Mouse (Mus musculus) cerebellum, postnatal 36 days (tissue): ENCODE measurements around the gene Gfpt2.
"Not testable (repeated sequence)": the region's sequence is repeated elsewhere in the genome, so short reads cannot be mapped to it uniquely, and the experiment has no call there.

ENCODE experiments used
- DNase-seq, 2 experiments: peaks; one replicate each; pipeline ENCODE4 v3.0.0; 2021 to 2022; ENCODE audit warnings: mixed read lengths in 2 of 2

Gene Gfpt2

DNA sequence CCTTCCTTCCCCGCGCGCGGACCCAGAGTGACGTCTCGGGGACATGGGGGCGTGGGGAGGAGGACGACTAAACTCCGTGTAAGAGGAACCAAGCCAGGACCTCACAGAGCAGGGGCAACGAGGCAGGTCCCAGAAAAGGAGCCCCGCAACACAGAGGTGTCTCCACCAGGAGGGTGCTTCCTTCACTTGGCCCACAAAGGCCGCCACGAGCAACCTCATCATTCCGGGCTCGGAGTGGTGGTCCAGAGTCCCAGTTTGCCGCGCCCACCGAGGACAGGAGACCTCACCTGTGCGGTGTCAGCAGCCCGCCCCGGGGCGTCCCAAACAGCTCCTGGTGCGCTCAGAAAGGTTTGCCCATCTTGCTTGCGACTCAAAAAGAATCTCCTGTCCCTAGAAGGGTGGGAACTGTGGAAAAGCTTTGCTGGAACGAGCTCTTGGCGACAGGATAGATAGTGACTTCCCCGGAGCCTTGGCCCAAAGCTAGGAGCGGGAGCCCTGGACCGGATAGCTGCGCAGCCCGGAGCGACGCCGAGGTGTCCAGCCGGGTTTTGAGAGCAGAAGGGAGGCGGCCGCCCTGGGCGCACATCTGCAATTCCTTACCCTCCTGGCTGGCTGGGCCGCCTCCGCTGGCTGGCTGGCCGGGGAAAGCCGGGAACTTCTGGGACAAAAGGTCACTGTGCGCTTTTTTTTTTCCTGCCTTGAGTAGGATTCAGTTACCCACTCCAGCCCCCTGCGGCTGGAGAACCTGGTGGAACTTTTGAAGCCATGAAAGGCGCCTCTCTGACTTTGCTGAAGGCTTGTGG, 565 bp downstream of the Gfpt2 start:
- DNase-seq = no peak

DNA sequence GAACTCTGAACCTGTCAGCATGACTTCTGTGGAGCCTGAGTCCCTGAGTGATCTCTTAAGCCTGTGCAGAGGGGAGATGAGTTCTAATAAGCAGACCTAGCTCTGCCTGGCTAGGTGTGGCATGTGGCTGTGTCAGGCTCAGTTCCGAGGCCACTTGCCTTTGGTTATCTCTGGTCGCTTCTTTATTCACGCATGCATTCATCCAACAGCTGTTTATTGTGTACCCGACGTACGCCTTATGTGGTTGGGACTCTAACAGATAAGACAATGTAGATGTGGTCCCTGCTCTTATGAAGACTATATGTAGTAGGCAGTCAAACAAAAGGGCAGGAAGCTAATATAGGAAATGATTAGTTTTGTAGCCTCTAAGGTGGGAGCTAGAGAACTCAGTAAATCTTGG, 5.0 kb downstream of the Gfpt2 start:
- no peak for DNase-seq

DNA sequence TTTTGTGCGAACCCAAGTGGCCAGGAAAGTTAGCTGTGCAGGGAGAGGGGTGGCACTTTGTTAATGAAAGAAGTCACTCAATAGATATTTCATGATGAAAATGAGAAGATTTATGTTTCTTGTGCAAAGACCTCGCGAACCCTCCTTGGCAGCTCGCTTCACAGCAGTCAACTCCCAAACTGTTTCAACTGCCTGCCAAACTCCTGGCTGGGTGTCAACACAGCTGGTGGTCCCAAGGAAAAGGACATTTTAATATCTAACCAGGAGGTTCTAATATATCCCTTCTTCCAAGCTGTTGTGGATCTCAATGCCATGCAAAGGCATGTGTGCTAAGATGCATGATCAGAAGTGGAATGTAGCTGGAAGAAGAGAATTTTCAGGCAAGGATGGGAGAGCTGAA, 7.5 kb downstream of the Gfpt2 start:
- DNase-seq = peak; percentile 32 to 36

DNA sequence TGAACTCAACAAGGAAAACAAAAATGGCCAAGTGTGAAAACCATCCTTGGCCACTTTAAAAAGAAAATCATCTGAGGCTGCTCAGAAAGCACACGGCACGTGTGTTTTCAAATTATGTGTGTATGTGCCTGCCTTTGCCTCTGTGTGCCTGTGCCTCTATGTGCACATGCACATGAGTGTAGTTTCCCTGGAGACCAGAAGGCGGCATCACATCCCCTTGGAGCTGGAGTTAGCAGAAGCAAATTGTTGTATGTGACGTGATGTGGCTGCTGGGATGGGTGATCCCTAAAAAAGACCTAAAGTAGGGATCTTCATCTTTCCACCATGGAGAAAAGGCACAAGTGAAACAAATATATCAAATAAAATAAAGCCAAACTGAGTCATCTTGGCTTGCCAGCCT, 9.8 kb downstream of the Gfpt2 start:
- no peak for DNase-seq

DNA sequence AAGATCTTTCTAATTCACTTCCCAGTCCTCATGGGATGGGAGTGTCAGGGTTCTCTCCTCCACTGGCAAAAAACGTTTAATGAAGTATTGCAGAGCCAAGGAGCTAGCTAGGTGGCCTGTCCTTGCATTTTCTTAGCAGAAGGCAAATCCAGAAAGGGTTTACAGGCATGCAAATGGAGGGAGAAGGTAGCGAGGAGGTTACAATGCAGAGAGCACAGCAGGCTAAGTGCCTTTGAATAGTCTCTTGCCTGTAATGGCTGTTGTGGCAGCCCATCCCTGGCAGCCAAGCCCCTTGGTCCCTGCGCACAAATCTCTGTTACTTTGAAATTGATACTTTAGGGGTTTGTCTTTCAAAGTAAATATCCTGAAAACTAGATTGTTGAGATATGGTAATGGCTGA, 12.2 kb downstream of the Gfpt2 start:
- no peak for DNase-seq

DNA sequence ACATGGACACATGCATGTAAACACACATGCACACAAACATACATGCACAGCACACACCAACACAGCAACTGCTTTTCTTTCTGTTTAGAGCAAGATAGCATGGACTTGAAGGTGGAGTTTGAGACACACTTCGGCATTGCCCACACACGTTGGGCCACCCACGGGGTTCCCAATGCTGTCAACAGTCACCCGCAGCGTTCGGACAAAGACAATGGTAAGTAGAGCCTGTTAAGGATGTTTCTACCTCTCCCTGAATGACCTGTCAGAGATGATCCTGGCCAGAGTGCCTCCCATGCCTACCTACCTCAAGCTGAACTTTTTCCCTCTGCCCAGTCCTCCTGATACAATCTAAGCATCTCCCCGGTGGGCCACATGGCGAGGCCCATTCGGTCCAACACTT, 15.0 kb downstream of the Gfpt2 start:
- DNase-seq = no peak

DNA sequence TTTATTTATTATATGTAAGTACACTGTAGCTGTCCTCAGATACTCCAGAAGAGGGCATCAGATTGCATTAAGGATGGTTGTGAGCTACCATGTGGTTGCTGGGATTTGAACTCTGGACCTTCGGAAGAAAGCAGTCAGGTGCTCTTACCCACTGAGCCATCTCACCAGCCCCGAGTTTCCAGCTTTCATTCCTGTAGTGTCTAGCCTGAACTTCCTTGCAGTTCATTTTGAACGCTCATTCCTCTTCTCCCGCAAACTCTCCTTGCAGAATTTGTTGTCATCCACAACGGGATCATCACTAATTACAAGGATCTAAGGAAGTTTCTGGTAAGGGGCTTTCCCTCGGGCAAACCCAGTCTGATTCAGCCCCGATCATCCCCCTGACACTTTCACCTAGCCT, 16.7 kb downstream of the Gfpt2 start:
- DNase-seq = not testable (repeated sequence)

DNA sequence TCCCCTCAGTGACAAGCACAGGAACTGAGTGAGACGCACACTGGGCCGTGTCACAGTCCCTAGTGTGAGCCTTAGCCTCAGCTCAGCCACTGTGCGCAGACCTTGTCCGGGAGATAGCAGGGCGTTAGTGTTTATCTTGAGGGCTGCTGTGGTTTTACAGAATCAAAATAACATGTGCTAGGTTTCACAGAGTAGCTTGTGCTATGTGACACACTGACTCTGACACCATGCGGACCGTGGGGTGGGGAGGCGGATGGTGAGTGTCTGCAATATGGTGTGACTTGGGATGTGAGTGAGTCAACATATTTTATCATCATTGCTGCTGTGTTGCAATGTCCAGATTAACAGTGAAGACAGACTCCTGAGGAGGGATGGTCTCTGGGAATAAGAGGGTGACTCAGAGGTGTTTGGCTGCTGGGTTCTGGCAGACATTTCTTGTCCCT, 17.1 kb downstream of the Gfpt2 start:
- no peak for DNase-seq

DNA sequence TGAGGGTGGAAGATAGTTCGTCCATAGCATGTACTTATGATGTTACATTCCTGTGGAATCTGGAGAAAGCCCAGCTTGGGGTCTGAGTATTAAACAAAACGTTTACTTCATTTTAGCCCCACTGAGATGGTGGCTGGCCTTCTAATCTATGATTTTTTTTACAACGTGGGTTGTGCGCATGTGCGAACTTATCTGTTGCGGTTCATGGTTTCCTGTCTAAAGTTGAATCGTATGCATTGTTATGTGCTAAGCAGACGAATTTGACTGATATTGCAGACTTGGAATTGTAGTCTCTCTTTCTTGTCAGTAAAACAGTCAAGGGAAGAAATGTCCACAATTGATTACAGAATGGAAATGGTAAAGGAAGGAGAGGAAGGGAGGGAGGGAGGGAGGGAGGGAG, 17.9 kb downstream of the Gfpt2 start:
- DNase-seq = no peak

DNA sequence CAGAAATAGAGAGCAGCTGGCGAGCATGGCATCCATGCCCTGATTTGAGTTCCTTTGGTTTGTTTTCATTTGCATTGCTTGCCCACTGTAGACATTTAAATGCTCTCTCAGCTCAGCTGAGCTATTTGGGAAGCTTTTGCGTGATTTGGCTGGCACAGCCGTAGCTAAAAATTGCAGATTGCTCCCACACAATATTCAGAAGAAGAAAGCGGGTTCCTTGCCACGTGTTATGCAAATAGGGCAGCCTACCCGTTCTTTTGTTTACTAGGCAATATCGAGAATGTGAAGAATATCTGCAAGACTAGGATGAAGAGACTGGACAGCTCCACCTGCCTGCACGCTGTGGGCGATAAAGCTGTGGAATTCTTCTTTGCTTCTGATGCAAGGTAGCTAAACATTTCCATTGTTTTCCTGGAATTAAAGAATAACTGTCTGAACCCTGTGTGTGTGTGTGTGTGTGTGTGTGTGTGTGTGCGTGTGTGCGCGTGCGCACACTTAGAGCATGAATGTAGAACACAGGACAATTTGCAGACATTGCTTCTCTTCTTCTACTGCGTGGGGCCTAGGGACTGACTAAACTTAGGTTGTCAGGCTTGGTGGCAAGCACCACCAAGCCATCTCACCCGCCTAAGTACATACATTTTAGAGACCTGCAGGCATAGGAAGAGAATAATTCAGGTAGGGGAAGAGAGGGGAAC, 25.0 kb downstream of the Gfpt2 start:
- no peak for DNase-seq

DNA sequence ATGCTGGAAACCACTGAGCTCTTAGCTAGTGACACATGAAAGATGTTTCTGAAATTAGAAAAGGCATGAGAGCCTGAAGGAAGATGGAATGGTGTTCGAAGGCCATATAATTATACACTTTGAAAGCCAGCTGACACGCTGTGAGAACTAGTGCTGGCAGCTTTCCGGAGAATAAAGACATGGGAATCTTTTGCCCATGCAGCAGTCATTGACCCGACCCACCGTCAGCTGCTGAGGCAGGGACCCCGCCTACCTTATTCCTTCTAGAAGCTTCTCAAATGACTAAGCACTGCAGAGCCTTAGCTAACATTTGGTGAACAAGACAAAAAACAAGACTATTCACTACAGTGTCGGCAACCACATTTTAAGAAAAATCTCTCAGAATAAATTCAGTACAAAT, 25.7 kb downstream of the Gfpt2 start:
- no peak for DNase-seq

DNA sequence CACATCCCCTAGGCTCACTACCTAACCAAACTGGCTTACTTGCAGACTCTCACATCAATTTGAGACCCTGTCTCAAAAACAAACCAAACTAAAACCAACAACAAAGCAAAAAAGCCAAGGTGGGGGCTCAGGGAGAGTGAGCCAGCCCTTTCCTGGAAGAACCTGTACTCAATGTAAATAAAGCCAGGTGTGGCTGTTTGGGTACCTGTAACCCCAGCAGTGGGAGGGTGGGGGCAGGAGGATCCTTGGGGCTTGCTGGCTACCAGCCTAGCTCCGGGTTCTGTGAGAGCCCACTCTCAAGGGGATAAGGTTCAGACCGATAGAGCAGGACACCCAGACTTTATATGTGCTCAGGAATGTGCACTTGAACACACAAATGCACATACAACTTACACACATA, 26.9 kb downstream of the Gfpt2 start:
- DNase-seq = no peak

DNA sequence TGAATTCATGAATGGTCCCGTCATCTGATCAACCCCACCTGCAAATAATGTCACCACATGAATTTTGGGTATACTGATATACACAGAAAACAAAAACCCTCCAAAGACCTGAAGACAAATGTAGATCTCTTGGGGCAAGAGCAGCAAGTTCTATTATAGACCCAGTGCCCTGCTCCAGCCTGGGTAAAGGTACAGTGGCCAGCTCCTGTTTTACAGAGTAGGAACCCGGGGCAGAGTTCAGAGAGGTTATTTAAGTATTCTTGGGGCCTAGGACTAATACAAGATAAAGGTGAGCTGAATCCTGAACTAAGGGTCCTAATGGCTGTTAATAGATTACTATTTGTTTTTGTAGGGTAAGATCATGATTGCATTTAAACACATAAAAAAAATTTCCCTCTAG, 27.6 kb downstream of the Gfpt2 start:
- DNase-seq = no peak

DNA sequence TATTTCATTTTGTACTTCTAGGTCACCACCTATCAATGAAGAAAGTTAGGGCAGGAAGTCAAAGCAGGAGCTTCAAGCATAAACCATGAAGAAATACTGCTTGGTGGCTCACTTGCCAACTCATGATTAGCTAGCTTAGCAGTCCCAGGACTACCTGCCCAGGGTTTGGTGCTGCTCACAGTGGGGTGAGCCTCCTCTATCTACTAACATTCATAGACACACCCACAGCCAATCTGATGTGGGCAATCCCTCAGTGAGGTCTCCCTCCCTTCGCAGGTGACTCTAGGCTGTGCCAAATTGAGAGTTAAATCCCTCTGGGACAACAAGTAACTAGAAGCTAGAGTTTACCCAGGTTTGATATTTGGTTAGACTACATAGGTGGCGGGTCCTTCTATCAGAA, 28.4 kb downstream of the Gfpt2 start:
- no peak for DNase-seq

DNA sequence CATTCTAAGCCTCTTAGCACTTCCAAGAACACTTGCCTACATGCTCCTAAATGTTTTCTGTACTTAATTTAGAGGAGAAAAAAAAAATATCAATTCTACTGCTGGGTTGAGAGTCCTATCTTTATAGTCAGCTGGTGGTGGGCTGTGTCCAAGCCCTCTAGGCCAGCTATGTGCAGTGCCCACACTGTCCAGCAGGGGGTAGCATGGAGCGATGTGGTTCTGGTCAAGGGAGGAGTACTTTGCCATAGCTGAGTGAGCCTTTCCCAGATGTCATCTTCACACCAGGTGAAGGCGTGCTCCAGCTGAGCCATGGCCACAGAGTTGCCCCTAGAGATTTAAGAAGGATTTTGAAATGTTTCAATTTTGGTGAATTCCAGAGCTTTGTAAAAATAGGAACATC, 30.9 kb downstream of the Gfpt2 start:
- peak; percentile 45 to 46 for DNase-seq

DNA sequence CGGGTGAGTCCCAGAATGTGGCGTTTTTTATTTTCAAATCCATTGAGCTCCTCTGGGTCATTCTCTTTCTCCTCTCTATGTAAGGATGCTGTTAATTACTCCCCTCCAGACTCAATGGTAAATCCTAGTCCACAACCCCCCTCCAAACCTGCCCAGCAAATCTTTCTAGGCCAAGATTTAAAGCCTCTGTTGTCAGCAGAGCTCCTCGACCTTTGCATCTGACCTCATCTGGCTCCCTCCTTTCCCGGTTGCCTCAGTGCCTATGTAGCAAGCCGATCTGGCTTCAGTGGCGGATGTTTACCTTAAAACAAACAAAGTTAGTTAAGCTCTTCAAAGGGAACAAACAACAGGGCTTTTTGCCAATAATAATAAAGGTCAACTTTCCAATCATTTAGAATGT, 33.3 kb downstream of the Gfpt2 start:
- no peak for DNase-seq

DNA sequence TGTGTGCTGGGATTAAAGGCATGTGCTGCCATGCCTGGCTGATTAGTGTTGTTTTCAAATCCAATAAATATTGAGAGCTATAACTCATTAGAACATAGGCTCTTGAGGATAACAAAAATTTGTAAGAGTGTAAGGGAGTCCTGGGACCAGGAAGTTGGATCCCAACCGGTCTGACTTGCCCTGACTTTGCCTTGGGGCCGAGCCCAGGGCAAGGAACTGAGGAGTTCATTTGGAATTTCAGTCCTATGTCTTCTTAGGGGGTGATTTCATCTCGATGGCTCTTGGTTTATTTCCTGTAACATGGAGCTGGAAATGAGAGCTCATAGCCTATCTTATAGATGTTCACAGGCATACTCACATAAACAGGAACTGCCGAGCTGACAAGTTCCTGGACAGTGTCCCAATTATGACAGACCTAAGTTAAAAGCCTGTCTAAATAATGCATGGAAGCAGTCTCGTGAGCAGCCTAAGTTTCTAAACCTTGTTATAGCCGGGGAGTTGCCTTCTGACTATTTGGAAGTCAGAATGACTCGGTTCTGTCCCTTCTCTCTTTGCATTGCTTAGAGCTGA, 35.3 kb downstream of the Gfpt2 start:
- DNase-seq = no peak

DNA sequence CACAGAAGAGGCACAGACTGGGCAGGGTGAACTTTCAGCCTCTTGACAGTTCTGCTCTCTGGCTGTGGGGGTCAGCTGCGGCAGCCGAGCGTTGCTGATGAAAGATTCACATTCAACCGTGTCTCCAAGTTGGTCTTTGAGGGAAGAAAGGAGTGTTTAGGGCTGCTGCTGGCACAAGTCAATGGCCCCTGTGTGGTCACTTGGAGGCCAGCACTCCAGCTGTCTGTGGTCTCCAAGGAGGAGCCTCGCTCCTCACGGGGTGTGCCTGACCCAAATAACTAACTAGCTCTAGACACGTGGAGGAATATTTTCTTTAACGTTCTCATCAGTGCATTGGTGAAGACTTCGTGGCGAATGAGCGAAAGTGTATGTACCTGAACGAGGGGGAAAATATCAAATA, 38.0 kb downstream of the Gfpt2 start:
- no peak for DNase-seq

DNA sequence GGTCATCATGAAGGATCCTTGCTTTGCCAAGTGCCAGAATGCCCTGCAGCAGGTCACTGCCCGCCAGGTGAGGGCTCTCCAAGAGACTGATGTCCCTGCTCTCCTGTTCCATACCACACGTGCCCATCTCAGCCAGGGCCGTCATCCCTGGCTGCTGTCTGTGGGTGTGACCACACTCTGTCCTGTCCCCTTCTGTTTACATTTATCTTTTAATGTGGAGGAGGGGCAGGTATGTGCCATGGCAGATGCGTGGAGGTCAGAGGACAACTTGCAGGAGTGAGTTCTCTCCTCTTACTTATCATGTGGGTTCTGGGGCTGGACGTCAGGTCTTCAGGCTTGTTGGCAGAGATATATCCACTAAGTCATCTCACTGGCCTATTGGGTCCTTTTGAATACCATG, 39.0 kb downstream of the Gfpt2 start:
- DNase-seq = no peak

DNA sequence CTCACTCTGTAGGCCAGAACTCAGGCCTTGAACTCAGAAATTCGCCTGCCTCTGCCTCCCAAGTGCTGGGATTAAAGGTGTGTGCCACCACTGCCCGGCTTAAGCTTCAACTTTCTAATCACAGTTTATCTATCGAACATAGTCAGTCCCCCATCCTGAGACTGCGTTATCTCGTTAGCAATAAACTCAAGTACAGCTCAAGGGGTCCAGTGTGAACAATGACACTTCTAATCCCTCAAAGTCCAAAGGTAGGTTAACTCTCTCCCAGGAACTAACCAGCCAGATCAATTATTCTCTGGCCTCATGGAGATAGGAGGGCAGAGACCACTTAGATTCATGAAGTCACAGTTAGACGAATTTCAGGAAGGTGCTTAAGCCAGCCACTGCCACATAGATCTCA, 40.3 kb downstream of the Gfpt2 start:
- DNase-seq = no peak

DNA sequence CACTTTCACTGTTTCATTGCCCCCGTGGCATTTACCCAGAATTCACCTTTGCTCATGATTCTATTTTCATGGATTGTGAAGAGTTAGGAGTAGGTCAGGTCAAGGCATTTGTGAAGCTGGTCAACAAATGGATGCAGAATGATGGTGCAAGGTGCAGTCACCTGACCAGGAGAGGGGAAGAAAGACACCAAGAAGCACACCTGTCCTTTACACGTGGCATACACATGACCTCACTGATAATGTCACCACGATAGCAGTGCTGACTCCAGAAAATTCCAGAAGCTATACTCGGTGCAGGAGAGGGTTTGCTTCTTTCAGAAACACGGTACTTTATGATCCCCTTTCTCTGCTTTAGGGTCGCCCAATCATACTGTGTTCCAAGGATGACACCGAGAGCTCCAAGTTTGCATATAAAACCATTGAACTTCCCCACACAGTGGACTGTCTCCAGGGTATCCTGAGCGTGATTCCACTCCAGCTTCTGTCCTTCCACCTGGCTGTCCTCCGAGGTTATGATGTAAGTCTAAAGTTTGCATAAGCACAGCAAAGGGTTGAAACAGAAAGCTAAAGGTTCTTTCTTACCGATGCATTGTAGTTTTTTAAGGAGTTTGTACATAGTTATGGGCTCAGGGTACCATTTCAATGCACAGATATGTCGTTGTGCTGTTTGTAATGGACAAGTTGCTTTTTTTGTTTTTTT, 41.4 kb downstream of the Gfpt2 start:
- DNase-seq = no peak

DNA sequence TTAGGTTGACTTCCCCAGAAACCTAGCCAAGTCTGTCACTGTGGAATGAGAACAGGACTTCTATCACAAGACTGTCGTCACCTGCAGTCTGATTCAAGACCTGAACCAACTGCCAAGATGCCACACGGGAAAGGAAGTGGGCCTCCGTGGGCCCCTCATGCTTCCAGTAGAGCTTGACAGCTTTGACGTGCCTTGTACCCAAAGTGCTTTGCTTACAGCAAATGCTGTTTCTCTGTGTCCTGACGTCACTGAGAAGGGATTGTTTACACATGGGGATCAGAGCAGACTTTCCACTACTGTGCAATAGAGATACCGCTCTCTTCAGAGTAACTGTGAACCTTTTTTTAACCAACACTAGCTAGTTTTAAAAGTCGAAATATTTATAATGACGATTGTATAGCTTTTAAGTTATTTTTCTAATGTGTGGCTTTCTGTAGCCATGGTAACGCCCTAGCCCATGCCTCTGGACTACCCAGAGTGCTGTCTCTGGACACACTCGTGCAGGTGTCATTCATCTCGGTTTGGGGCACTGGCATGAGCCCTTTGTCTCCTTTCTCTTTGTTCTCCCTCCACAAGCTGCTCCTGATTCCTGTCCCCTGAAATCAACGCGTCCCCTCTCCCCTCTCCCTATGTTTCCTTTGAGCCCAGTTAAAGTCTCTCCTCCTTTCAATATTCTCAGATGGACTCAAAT, 43.9 kb downstream of the Gfpt2 start:
- DNase-seq = no peak

DNA sequence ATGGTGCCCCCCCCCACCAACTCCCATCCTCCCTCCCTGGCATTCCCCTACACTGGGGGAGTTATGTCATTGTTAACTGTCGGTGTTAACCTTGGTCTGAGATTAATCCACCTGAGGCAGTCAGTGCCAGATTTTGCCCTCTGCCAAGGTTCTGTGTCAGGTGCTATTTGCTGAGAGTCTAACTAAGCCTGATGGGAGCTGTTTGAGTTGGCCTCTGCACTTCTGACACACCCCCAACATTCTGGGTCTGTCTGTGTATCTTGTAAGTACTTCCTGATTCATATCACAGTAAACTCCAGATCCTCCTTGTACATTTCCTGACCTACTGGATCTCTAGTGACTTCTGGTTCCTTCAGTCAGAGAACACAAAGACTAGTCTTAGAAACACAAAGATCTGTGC, 46.7 kb downstream of the Gfpt2 start:
- no peak for DNase-seq
